Mouse (Mus musculus) urinary bladder, postnatal 4 days (tissue): ENCODE data around the gene Tmem234.
A peak's percentile ranks its signal among the peaks of the same experiment; 100 is the strongest.

Experiments used
- DNase-seq, 2 experiments: peaks; one replicate each; pipeline ENCODE4 v3.0.0; 2021 to 2022; ENCODE audit warnings: low spot score in 2 of 2

The Tmem234 gene

DNA sequence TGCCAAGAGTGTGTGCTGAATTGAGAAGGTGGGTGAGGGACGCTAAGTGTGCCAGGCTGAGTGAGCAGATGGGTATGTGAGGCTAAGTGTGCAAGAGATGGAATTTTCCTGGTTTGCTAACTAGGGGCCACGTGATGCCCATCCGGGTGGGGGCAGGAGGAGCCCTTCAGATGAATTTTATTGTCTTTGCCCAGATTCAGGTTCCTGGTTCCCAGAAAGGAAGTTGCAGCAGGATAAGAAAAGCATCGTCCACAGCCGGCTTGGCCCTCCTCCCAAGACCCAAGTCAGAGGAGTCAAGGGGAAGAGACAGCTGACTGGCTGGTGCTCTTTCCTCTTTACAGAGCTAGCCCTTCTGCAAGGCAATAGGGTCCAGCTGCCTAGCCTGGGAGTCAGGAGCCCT, 22.0 kb upstream of the Tmem234 start, which contains the start of gene Fam167b:
Gene Fam167b, minus strand, starts transcription at position 84 of the 400 bp plus-strand sequence.
- no peak for DNase-seq

- DNase-seq: no peak
These were observed 20.1 kb upstream of the Tmem234 start for GRCm38 (mm10) chr4:129580347-129580746.

- no peak for DNase-seq
These were observed 18.2 kb upstream of the Tmem234 start for GRCm38 (mm10) chr4:129582251-129582650.

GRCm38 (mm10) chr4:129584370-129584769, 16.1 kb upstream of the Tmem234 start:
- DNase-seq: no peak

- DNase-seq: peak; percentile 75 to 85
These were observed 15.4 kb upstream of the Tmem234 start for GRCm38 (mm10) chr4:129584884-129585608.

- no peak for DNase-seq
These were observed 14.7 kb upstream of the Tmem234 start for GRCm38 (mm10) chr4:129585773-129586172.

DNA sequence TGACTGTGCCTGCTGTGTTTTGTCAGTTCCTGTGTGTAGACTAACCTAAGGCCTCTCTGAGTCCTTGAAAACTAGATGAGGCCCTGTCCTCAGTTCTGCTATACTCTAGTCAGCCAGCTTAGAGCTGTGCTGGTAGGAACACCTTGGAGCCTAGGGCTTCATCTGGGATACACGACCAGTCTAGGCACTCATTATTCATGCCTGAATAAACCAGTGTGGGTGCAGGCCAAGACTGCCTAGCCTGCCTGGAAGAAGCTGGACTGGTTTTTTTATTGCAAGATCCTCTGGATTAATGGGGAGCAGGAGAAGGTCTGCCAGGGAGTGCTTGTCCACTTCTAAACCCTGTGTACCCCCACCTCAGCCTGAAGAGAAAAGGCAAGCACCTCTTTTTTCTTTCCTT, 13.5 kb upstream of the Tmem234 start:
- DNase-seq: no peak

DNA sequence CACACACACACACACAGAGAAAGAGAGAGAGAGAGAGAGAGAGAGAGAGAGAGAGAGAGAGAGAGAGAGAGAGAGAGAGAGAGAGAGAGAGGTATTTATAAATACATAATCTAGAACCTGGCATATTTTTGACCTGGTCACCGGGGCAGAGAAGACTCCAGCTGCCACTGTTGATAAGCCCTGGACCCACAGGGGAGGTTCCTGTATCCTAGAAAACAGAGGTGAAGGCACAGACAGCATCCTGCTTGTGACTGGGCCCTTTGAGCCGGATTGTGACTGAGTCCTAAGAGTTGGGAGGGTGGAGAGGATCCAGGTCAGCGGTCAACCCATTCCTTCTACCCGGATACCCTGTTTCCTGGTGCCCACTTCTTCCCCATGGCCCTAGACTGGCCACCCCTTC, 11.6 kb upstream of the Tmem234 start:
- no peak for DNase-seq

- DNase-seq: peak; percentile 67 to 81
These were observed 8.1 kb downstream of the Tmem234 start for GRCm38 (mm10) chr4:129608426-129609025.

DNA sequence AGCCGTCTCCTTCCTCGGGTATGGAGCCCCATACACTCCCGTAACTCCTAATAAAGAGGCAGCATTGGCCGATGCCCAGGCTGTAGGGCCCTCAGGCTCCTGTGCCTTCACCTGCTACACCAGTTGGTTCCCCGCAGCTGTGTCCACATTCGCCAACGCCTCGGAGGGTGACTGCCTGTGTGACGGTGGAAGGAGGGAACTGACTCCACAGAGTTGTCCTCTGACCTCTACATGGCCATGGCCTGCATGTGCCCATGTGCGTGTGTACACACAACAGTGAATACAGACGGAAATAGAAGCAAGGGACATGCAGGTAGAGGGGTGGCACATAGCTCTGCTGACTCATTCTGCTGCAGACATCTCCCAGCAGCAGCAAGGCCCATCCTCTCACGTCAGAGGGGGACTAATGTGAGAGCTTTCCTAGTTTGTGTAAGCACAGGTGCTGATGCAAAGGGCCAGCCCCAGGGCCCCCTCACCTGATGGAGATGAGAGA, 8.7 kb downstream of the Tmem234 start:
- no peak for DNase-seq

DNA sequence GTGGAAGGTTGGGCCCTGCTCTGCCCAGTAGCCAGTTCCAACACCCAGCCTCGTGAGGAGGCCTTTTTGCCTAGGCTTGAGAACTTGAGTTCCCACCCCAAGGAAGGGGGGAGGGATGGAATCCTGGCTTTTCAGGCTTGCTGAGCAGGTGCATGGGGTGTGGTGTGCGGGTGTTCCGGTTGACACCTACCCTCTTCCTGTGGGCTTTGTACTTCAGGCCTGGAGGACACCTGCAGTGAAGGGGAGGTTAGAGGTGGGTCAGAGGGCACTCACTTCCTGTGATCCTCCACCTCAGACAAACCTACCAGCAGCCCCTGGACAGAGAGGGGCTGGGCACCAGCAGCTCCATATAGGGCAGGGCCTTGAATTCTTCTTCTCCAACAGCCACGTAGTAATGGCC, 9.6 kb downstream of the Tmem234 start:
- no peak for DNase-seq

- no peak for DNase-seq
These were observed 10.0 kb downstream of the Tmem234 start for GRCm38 (mm10) chr4:129610472-129610871.

DNA sequence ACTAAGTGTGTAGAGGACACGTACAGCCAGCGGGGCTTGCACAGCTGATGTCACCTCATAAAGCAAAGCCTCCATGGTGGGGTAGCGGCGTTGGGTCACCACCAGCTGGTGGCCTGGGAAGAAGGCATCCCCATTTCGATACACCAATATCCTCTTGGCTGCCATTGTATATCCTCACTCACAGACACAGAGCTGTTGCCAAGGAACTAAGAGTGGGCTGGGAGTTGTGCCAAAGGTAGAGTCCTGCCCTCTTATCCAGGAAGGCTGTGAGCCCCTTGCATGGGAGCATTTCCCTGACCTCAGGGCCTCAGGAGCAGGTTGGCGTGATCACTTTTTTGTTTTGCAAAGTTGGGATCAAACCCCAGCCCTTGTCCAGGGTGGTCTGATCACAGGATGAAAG, 13.6 kb downstream of the Tmem234 start, which contains the start of gene Dcdc2b:
Gene Dcdc2b, minus strand, starts transcription at position 165 of the 400 bp plus-strand sequence.
- no peak for DNase-seq

DNA sequence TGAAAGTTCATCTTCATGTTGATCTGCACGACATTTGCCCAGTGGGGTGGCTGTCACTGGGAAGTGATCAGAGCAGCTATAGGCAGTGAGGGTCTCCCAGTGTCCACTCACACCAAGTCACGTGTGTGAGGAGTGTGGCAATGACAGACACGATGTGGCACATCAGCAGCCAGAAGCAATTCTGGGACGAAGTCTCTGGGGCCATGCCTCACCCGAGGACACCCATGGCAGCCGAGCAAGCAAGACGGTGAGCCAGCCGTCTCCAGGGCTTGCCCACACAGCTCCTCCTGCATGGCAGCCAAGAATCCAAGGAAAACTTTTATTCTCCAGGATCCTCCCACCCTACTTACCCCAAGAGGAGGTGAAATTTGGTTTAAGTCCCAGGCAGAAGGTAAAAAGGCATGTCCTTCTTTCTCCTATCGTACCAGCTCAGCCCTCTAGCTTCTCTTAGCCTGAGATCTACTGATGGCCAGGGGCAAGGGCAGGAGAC, 15.4 kb downstream of the Tmem234 start:
- DNase-seq: no peak

- DNase-seq: no peak
These were observed 16.2 kb downstream of the Tmem234 start for GRCm38 (mm10) chr4:129616631-129617030.

DNA sequence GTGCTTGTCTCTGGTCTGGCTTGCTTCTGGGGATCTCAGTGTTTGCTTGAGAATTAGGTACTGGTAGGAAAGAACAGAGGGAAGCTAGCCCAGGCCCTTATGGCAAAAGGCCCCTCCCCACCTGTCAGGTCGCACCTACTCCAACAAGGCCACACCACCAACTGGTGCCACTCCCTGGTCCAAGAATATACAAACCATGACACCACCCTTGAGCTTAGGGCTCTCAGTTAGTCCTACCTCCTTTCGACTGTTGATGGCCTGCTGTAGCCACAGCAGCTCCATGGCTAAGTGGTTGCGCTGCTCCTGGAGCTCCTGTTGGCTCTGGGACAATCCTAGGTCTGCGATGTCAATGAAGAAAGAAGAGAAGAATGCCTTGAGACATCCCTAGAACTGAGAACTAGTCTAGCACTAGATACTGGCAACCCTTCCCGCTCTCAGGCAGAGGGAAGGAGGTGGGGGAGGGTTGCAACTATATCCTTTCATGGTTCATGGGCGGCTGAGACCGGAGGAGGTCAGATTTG, 16.7 kb downstream of the Tmem234 start:
- no peak for DNase-seq

GRCm38 (mm10) chr4:129618031-129618430, 17.6 kb downstream of the Tmem234 start:
- no peak for DNase-seq

DNA sequence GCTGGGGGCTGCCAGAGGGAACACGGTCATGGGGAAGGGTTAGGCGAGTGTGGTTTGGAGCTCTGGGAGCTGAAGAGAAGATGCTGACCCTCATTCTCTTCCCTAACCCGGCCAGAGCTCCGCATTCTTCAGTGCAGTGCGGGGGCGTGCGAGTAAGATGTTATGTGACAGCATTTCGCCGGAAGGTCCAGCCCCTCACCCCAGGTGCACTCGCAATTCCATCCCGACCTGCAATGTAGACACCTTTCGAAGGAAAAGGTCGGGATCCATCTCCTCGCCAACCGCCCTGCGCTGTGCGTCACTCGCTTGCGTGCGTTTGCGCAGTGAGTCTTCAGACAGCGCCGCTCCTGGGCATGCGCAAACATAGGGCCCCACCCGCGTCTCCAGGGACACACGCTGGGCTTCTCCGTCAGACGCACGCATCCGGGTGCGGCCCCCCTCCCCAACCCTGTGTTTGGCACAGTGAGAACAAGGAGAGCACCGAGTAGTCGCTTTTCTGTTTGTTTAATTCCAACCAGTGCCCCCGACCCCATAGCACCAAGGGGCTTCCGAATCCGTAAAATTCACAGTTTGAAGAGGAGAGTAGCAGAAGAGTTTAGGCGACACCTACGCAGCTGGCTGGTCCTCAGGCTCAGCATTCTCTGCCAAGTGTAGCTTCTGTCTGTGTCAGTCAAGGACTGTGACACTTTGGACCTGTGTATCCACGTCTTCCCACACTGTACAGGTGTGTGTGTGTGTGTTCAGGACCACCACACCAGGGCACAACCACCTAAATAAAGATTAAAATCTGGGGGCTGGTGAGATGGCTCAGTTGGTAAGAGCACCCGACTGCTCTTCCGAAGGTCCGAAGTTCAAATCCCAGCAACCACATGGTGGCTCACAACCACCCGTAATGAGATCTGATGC, 18.6 kb downstream of the Tmem234 start, which contains the start of gene Iqcc:
Gene Iqcc, minus strand, starts transcription at position 314 of the 906 bp plus-strand sequence.
- peak; percentile 94 for DNase-seq

DNA sequence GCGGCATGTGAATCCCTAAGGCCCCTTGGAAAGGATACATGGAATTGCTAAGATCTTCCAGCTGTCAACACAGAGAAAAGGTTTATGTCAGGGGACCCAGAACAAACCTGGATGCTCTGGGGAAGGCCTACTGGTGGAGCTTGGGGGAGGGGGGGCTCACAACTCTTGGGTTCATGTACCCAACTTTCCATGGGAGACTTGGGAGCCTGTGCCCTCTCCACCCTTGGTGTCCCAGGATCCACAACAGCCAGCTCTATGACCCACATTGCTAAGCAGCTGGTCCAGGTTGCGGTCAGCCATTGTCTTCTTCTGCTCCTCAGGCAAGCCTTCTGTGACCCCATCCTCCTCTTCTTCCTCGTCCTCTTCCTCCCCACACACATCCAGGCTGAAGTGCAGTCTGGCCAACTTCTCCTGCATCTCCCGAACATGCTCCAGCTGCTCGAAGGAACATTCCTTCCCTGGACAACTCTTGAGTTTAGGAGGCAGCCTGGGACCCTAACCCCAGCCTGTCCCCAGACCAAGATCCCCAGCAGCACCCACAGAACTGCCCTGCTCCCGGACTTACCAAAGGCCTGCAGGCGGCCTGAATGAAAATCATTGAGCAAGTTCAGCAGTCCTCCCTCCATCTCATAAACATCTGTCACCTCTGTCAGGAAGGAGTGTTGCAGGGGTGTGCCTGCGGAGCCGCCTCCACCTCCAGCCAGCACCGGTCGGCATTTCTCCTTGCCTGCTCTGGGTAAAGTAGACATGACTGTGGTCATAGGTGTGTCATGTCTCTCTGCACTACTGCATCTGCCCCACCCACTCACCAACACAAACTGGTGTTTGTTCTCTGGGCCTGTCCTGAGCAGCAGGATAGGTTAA, 20.2 kb downstream of the Tmem234 start:
- no peak for DNase-seq

DNA sequence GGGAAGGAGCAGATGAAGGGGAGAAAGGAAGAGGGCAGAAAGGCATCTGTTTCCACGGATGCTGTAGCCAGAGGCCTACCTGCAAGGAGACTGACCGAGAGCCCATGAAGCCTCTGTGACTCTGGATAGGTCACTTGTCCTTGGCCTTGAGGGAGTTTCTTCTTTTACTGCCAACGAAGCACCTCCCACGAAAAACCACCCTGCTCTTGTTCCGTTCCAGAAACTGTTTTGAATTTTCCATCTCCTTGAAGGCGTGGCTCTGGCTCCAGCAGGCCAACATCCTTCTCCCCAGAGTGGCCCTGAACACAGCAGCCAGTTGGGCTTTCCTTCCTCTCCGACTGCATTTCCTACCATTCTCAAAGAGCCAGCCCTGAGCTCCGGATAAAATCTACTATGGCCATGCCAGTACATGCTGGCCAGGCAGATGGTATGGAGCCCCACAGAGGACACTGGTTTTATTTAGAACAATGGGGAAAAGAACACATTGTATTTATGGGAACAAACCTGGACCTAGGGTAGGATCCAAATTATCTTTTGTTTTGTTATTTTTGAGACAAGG, 20.9 kb downstream of the Tmem234 start:
- DNase-seq: no peak
